Mouse (Mus musculus): ENCODE measurements around the gene Mttp. TPM values are rescaled to one million over a fixed set of nuclear protein-coding genes. Genes with fewer than 3 reads are reported as not detected.

Gene Mttp
- total and polyA plus RNA-seq, 3 experiments = 2.5 to 4.4 TPM; not detected in 1

- H3K9ac ChIP-seq (ENCODE audit: control insufficient read depth, low read depth, low read length, poor library complexity, severe bottlenecking) = no peak overlapping the region
- H3K27me3 ChIP-seq (ENCODE audit: control insufficient read depth in 1 of 2, insufficient read depth in 2 of 2, low read length in 2 of 2) = no peaks in the 10 kb centered on the region
- no peak overlapping the region for H3K27ac ChIP-seq (ENCODE audit: control insufficient read depth, low read depth, low read length)
- TF ChIP-seq ZKSCAN1 (IDR thresholded peaks at IDR 0.05; ENCODE audit: low read depth, low read length) (no peak), TCF12 (IDR thresholded peaks at IDR 0.05; ENCODE audit: low read depth, low read length) (no peak), TAL1 (IDR thresholded peaks at IDR 0.05; ENCODE audit: low read length) (no peak), HCFC1 (IDR thresholded peaks at IDR 0.05; ENCODE audit: low read depth, low read length) (no peak), USF2 (IDR thresholded peaks at IDR 0.05; ENCODE audit: borderline replicate concordance in 1 of 2, insufficient read depth in 1 of 2, low read depth in 1 of 2, low read length in 2 of 2) (no peak), UBTF (IDR thresholded peaks at IDR 0.05; ENCODE audit: borderline replicate concordance, insufficient read depth, low read depth, low read length) (no peak), POLR2AphosphoS5 (IDR thresholded peaks at IDR 0.05; ENCODE audit: borderline replicate concordance, low read depth, low read length) (no peak), RCOR1 (IDR thresholded peaks at IDR 0.05; ENCODE audit: low read depth, low read length) (no peak), NRF1 (IDR thresholded peaks at IDR 0.05; ENCODE audit: insufficient read depth, low read depth, low read length, poor library complexity, severe bottlenecking) (no peak)
- H3K4me1 ChIP-seq (ENCODE audit: control insufficient read depth in 1 of 2, insufficient read depth in 2 of 2, low read length in 2 of 2) = peaks cover 2 to 4% of the 10 kb centered on the region in 2 experiments; a peak in 3 of 4 replicates
- no peak overlapping the region for H3K4me3 ChIP-seq (ENCODE audit: control insufficient read depth in 1 of 2, insufficient read depth in 1 of 2, low read depth in 2 of 2, low read length in 2 of 2)
- H3K9me3 ChIP-seq (replicated peaks; ENCODE audit: insufficient read depth, low read length) = no peaks in the 10 kb centered on the region
- peaks cover 0 to 7% of the 10 kb centered on the region in 2 experiments; a peak in 2 of 4 replicates for H3K36me3 ChIP-seq (ENCODE audit: control insufficient read depth in 1 of 2, insufficient read depth in 2 of 2, low read length in 2 of 2)
- H3K79me2 ChIP-seq (ENCODE audit: control insufficient read depth, insufficient read depth, low read length, poor library complexity) = no peaks in the 10 kb centered on the region
- DNase-seq (ENCODE audit: low read depth, low spot score) = no peak
These were observed 78.4 kb downstream of the Mttp start for GRCm38 (mm10) chr3:138066348-138066856.

DNA sequence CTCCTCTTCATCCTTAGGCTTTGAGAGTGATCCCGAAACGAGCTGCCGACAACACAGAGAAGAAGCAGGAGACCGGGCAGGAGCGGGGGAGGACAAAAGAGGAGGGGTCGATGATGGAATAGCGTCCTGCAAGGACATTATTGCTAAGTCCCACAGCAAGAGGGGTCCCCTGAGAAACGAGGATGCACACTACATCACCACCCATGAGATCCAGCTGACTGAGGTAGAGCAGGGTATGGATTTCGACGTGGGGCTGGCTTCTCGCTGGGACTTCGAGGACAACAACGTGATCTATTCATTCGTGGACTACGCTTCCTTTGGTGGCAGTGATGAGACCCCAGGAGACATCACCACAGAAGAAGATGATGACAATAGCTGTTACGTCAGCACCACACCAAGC, 78.8 kb downstream of the Mttp start:
- H3K27me3 ChIP-seq (ENCODE audit: control insufficient read depth in 1 of 2, insufficient read depth in 2 of 2, low read length in 2 of 2) = no peaks in the 10 kb centered on the region
- peaks cover 4 to 9% of the 10 kb centered on the region in 2 experiments for H3K4me1 ChIP-seq (ENCODE audit: control insufficient read depth in 1 of 2, insufficient read depth in 2 of 2, low read length in 2 of 2)
- peaks cover 0 to 12% of the 10 kb centered on the region in 2 experiments; a peak in 2 of 4 replicates for H3K36me3 ChIP-seq (ENCODE audit: control insufficient read depth in 1 of 2, insufficient read depth in 2 of 2, low read length in 2 of 2)

More for the DNA sequence above, 78.8 kb downstream of the Mttp start:
- H3K4me3 ChIP-seq (ENCODE audit: control insufficient read depth in 1 of 2, insufficient read depth in 1 of 2, low read depth in 2 of 2, low read length in 2 of 2) = no peak overlapping the region
- DNase-seq (ENCODE audit: low read depth, low spot score) = no peak
- H3K79me2 ChIP-seq (ENCODE audit: control insufficient read depth, insufficient read depth, low read length, poor library complexity) = no peaks in the 10 kb centered on the region
- TF ChIP-seq ZNF384 (IDR thresholded peaks at IDR 0.05; ENCODE audit: low read depth, low read length) = no peak
- no peak for TF ChIP-seq MAZ (IDR thresholded peaks at IDR 0.05; ENCODE audit: low read depth, low read length)
- no peak for TF ChIP-seq EP300 (IDR thresholded peaks at IDR 0.05; ENCODE audit: low read depth in 1 of 2, low read length in 2 of 2)
- no peak for TF ChIP-seq SIN3A (IDR thresholded peaks at IDR 0.05; ENCODE audit: low read length)
- no peak for TF ChIP-seq JUND (IDR thresholded peaks at IDR 0.05; ENCODE audit: low read depth, low read length)
- TF ChIP-seq POLR2AphosphoS2 (IDR thresholded peaks at IDR 0.05; ENCODE audit: low read length) = no peak
- no peak for TF ChIP-seq MAFK (IDR thresholded peaks at IDR 0.05; ENCODE audit: borderline replicate concordance, low read depth, low read length)
- H3K9me3 ChIP-seq (replicated peaks; ENCODE audit: insufficient read depth, low read length) = no peaks in the 10 kb centered on the region
- H3K27ac ChIP-seq (ENCODE audit: control insufficient read depth, low read depth, low read length) = no peak overlapping the region
- H3K9ac ChIP-seq (ENCODE audit: control insufficient read depth, low read depth, low read length, poor library complexity, severe bottlenecking) = no peak overlapping the region

Data from MEL (cell line).